Mouse (Mus musculus) hindbrain, embryonic 15.5 days (tissue): ENCODE results near the gene A630089N07Rik. TPM values are rescaled to one million over a fixed set of nuclear protein-coding genes. Genes with fewer than 3 reads are reported as not detected.

ENCODE experiments used
- ATAC-seq: fragments of 200-750 bp; cut with Nextera tagmentation; 2 replicates; pipeline ENCODE4 v1.8.0; 2017; ENCODE audit warnings: low read depth, moderate number of reproducible peaks, moderate TSS enrichment; ENCODE audit not compliant: low FRiP score
- H3K27ac ChIP-seq: fragments of 300-500 bp; sonication (generic); replicated peaks from 2 replicates; pipeline ENCODE4 v1.5.1; 2015; ENCODE audit warnings: mild to moderate bottlenecking, inconsistent platforms
- H3K27me3 ChIP-seq: fragments of 300-500 bp; sonication (generic); 2 replicates; pipeline ENCODE4 v1.6.1; 2015; ENCODE audit warnings: control low read depth, inconsistent platforms
- H3K36me3 ChIP-seq: fragments of 300-500 bp; sonication (generic); 2 replicates; pipeline ENCODE4 v1.6.1; 2015; ENCODE audit warnings: control low read depth, inconsistent platforms
- H3K4me1 ChIP-seq: fragments of 300-500 bp; sonication (generic); replicated peaks from 2 replicates; pipeline ENCODE4 v1.6.1; 2015; ENCODE audit warnings: control low read depth, inconsistent platforms
- H3K4me2 ChIP-seq: fragments of 300-500 bp; sonication (generic); 2 replicates; pipeline ENCODE4 v1.6.1; 2015; ENCODE audit warnings: moderate library complexity, mild to moderate bottlenecking, inconsistent platforms
- H3K4me3 ChIP-seq: fragments of 300-500 bp; sonication (generic); 2 replicates; pipeline ENCODE4 v1.5.1; 2015; ENCODE audit warnings: mild to moderate bottlenecking, inconsistent platforms
- H3K9ac ChIP-seq: fragments of 300-500 bp; sonication (generic); 2 replicates; pipeline ENCODE4 v1.6.1; 2015; ENCODE audit warnings: inconsistent platforms
- H3K9me3 ChIP-seq: fragments of 300-500 bp; sonication (generic); 2 replicates; pipeline ENCODE4 v1.6.1; 2016; ENCODE audit warnings: control low read depth, inconsistent platforms
- WGBS: fragments of 180-500 bp; shearing (Covaris S2); methylation state at CpG from one replicate; pipeline ENCODE4 v1.1.7; 2015; 5-methylcytosine and 5-hydroxymethylcytosine counted together
- polyA plus RNA-seq: library from polyadenylated mRNA; unstranded; fragments of >200 nt; fragmentation: Nextera tagmentation; extraction: Ambion mirVana; gene quantifications from 2 replicates; pipeline ENCODE4 v1.2.1, GENCODE M21; 2015

A630089N07Rik gene
- polyA plus RNA-seq, 1 experiment from 2014 or later = 12.0 TPM

GRCm38 (mm10) chr16:97961381-97962150, 120.7 kb downstream of the A630089N07Rik start:
- Histone ChIP-seq H3K9me3 (no peaks in the 10 kb centered on the region), H3K4me3 (peak overlapping the region; percentile 80), H3K27me3 (no peaks in the 10 kb centered on the region), H3K4me1 (peaks cover 21% of the 10 kb centered on the region), H3K4me2 (peak overlapping the region; percentile 84), H3K27ac (peak overlapping the region; percentile 99), H3K9ac (peak overlapping the region; percentile 74), H3K36me3 (peaks cover 2% of the 10 kb centered on the region)
- 8% methylated on average over 36 of the region's 36 CpGs for WGBS
- peak; percentile 53 for ATAC-seq

- no peak for ATAC-seq
- Histone ChIP-seq H3K4me2 (no peak overlapping the region), H3K4me1 (peaks cover 21% of the 10 kb centered on the region), H3K27me3 (no peaks in the 10 kb centered on the region), H3K9me3 (no peaks in the 10 kb centered on the region), H3K9ac (no peak overlapping the region), H3K36me3 (peaks cover 11% of the 10 kb centered on the region), H3K27ac (no peak overlapping the region), H3K4me3 (no peak overlapping the region)
- 96% methylated on average over 3 of the region's 3 CpGs for WGBS
Observed at GRCm38 (mm10) chr16:97960348-97960747, 121.9 kb downstream of the A630089N07Rik start.

DNA sequence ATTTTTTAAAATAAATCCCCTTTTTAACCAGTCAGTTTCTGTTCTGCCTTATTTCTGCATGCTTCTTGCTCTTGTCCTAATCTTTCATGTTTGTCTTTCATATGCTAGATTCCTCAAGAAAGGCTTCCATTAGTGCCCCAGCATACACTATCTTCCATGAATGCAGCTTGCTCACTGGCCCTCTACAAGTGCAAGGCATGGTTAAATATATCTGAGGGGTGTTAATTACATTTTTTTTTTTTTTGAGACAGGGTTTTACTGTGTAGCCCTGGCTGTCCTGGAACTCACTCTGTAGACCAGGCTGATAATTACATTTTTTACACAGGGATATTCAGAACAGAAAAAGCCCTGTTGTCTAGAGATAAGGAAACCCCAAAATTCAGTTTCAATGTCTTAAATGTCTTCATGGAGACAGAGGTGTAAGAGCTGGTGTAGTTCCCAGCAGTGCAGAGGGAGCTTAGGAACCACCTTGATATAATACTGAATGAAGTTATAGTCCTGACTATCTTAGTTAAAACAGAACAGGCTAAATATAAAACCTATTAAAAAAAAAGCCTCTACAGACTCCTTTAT, 123.8 kb downstream of the A630089N07Rik start:
- Histone ChIP-seq H3K4me3 (no peak overlapping the region), H3K27ac (no peak overlapping the region), H3K27me3 (no peaks in the 10 kb centered on the region), H3K4me1 (peaks cover 21% of the 10 kb centered on the region), H3K9ac (no peak overlapping the region), H3K9me3 (no peaks in the 10 kb centered on the region), H3K36me3 (peaks cover 21% of the 10 kb centered on the region), H3K4me2 (no peak overlapping the region)
- no peak for ATAC-seq

- Histone ChIP-seq H3K36me3 (peaks cover 21% of the 10 kb centered on the region), H3K9ac (no peak overlapping the region), H3K27me3 (no peaks in the 10 kb centered on the region), H3K4me1 (peaks cover 14% of the 10 kb centered on the region), H3K9me3 (no peaks in the 10 kb centered on the region), H3K27ac (no peak overlapping the region), H3K4me2 (no peak overlapping the region), H3K4me3 (no peak overlapping the region)
- ATAC-seq = no peak
Observed at GRCm38 (mm10) chr16:97957626-97958025, 124.6 kb downstream of the A630089N07Rik start.

DNA sequence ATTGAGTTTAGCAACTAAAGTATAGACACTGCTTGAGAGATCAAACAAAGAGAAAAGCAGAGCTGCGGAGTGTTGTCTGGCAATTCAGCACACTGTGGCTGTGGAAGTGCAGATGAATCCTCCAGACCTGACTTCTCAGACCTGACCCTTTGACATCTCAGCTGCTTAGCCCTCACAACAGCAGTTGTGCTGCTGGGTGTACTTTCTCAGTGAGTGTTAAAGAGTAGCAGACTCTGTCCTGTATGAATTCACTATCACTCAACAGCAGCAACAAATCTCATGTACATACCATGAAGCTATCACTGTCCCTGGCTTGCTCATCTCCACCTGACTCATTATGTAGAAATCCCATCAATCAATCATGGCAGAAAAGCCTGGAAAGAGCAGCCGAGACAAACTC, 126.2 kb downstream of the A630089N07Rik start:
- WGBS = 79% methylated on average over 2 of the region's 2 CpGs
- H3K36me3 ChIP-seq = peaks cover 32% of the 10 kb centered on the region
- no peaks in the 10 kb centered on the region for H3K9me3 ChIP-seq

DNA sequence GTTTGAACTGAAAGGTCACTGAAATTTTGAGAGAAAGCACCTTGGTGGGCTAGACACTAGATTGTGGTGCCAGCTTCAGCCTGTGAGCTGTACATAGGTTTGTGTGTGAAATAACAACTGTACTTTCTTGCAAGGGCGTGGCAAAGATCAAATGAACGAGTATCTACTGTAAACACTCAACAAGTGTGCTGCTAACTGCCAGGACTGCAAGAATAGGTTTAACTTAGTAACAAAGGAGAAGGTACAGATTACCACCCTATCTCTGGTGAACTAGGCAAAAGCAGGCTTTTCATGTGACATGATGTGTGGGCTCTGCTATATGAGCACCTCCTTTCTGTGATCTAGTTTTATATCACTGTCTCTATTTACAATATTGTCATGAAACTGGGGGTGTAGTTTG, 128.9 kb downstream of the A630089N07Rik start:
- H3K9ac ChIP-seq = no peak overlapping the region
- H3K4me2 ChIP-seq = no peak overlapping the region
- no peaks in the 10 kb centered on the region for H3K27me3 ChIP-seq
- 94% methylated on average over 2 of the region's 2 CpGs for WGBS
- H3K4me1 ChIP-seq = no peaks in the 10 kb centered on the region
- H3K9me3 ChIP-seq = no peaks in the 10 kb centered on the region
- no peak overlapping the region for H3K27ac ChIP-seq
- H3K36me3 ChIP-seq = peaks cover 45% of the 10 kb centered on the region
- no peak overlapping the region for H3K4me3 ChIP-seq
- ATAC-seq = no peak

More for the DNA sequence above, 126.2 kb downstream of the A630089N07Rik start:
- Histone ChIP-seq H3K27me3 (no peaks in the 10 kb centered on the region), H3K9ac (no peak overlapping the region), H3K4me1 (peaks cover 7% of the 10 kb centered on the region), H3K4me3 (no peak overlapping the region), H3K27ac (no peak overlapping the region), H3K4me2 (no peak overlapping the region)
- ATAC-seq = no peak

DNA sequence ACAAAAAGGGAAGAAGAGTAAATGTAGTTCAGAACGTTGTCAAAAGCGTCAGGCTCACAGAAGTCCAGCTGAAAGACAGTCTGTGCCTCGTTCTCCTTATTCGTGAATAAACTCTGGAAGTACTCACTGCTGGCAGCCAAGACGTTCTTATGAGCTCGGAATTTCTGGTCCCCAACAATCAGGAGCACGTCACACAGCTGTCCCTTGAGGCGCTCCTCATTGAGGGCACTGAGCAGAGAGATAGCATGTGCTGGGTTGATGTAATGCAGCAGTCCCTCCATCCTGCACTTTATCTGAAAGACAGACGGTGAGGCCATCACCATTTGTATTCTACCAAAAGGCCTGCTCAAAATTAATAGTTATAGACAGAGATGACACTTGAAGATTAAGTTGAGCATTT, 129.4 kb downstream of the A630089N07Rik start:
- Histone ChIP-seq H3K4me3 (no peak overlapping the region), H3K27ac (no peak overlapping the region), H3K4me1 (no peaks in the 10 kb centered on the region), H3K27me3 (no peaks in the 10 kb centered on the region), H3K9ac (no peak overlapping the region), H3K9me3 (no peaks in the 10 kb centered on the region), H3K36me3 (peaks cover 45% of the 10 kb centered on the region), H3K4me2 (no peak overlapping the region)
- WGBS = 89% methylated on average over 9 of the region's 9 CpGs
- no peak for ATAC-seq

GRCm38 (mm10) chr16:97952371-97952770, 129.9 kb downstream of the A630089N07Rik start:
- Histone ChIP-seq H3K9ac (no peak overlapping the region), H3K4me1 (no peaks in the 10 kb centered on the region), H3K27ac (no peak overlapping the region), H3K9me3 (no peaks in the 10 kb centered on the region), H3K4me2 (no peak overlapping the region), H3K4me3 (no peak overlapping the region), H3K36me3 (peaks cover 45% of the 10 kb centered on the region), H3K27me3 (no peaks in the 10 kb centered on the region)
- ATAC-seq = no peak
- 92% methylated on average over 4 of the region's 4 CpGs for WGBS

Other genes starting within 250 kb of the A630089N07Rik start
- 10.4 TPM in 2 replicates for gene Prdm15, start 230.6 kb downstream of the A630089N07Rik start, polyA plus RNA-seq
- 16.7 and 19.6 TPM in 2 replicates for gene C2cd2, start 119.9 kb downstream of the A630089N07Rik start, polyA plus RNA-seq
- gene Zbtb21, start 119.8 kb downstream of the A630089N07Rik start, polyA plus RNA-seq = 10.0 and 12.7 TPM in 2 replicates
- gene B230307C23Rik, start 85.1 kb downstream of the A630089N07Rik start, polyA plus RNA-seq = 17.8 and 21.2 TPM in 2 replicates